Mouse (Mus musculus): ENCODE data around the gene Swsap1.

Gene Swsap1

DNA sequence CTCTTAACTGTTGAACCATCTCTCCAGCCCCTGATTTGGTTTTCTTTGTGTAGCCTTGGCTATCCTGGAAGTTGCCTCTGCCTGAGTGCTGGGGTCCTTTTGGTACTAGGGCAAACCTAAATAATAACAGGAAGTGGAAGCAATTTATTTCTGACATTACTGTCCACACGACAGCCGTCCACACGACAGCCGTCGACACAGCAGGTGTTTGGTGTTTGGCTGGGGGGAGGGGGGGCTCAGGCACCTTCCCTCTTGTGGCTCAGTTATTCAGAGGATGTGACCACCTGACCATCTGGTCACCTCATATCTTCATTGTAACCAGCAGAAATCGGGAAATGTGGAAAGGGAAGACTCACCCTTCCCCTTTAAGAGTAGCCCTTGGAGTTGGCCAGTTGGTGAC, 13.3 kb downstream of the Swsap1 start:
- DNase-seq (ENCODE audit: low spot score) = no peak

DNA sequence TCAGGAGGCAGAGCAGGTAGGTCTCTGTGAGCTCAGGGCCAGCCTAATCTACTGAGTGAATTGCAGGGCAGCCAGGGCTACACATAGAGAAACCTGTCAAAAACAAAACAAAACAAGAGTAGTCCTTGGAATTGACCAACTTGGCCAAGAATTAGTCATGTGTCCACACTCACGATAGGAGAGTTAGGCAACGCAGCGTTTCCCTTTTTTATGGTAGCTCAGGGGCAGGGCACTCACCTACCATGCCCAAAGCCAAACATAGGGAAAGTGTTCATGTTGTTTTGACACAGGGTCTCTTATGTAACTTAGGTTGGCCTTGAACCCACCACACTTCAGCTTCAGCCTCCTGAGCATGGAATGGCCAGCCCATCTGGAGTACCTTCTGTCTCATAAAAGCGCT, 13.7 kb downstream of the Swsap1 start:
- DNase-seq (ENCODE audit: low spot score) = no peak

DNA sequence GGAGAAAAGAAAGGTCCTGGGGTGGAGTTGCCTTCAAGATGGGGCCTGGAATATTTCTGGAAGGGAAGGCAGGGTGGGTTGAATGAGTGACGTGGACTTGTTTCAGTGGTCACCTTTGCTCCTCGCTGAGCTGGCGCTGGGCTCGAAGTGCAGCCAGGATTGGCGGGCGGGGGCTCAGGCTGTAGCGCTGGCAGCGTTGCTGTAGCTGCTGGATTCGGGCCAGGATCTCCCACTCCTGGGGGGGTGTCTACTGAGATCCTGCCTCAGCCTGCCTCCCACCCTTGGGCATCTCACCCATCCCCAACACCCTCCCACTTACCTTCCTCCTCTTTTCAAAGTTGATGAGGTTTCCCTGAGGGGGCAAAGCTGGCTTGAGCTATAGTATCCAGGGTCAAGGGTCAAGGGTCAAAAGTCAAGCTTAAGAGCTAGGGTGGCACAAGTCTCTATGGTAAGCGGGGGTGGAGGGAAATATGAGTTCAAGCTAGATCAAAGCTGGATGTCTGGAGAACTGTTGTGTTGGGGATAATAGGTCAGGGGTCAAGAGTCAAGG, 21.1 kb downstream of the Swsap1 start:
- DNase-seq (ENCODE audit: low spot score) = no peak

DNA sequence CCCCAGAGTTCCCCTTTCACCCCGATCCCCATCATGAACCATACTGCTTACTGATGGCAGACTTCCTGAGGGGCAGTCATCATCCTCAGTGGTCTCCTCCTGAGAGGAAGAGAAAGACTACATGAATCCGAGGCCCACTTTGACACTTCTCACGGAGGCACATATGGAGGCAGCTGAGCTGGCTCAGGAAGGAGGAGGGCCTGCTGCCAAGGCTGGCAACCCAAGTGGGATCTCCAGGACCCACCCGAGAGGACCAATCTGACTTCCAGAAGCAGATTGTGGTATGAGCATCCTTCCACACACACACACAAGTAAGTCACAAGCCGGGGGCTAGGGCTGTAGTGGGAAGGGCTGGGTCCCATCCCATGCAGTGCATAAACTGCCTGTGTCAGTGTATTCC, 21.8 kb downstream of the Swsap1 start:
- DNase-seq (ENCODE audit: low spot score) = no peak

DNA sequence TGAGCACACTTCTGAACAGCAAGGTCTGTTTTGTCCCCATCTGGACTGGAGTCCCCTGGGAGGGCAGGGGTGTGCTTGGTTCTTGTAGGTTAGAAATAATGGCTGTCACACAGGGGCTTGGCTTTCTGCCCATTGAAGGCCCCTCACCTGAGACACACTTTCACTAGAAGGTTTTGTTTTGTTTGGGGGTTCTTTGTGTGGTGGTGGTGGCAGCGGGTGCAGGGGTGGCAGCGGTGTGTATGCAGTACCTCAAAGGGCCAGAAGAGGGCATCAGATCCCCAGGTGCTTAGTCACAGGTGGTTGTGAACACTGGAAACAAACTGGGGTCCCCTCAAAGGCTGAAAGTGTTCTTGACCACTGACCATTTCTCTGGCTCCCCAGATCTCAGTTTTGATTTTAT, 22.4 kb downstream of the Swsap1 start:
- peak; percentile 54 for DNase-seq (ENCODE audit: low spot score)

DNA sequence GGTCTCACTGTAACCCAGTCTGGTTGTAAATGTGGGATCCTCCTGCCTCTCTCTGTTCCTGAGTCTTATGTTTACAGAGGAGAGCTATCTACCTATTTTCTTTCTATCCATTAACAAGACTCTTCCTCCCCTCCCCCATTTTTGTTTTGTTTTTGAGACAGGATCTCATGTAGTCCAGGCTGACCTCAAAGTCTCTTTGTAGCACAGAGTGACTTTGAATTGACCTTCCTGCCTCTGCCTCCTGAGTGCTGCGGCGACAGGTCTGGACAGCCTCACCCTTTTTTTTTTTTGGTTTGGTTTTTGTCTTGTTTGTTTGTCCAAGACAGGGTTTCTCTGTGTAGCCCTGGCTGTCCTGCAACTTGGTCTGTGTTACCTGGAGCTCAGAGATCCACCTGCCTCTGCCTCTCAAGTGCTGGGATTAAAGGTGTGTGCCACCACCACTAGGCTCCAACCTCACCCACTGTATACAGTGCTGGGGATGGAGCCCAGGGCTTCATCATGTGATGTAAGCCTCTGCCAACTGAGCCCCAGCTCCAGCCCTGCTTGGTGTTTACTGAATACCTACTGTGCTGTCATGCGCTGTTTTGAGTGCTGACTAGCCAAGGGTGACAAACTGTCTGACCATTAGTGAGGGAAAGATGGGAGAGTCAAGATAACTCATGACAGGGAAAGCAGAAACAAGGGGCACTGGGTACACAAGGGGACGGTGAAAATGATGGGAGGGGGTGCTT, 23.0 kb downstream of the Swsap1 start:
- no peak for DNase-seq (ENCODE audit: low spot score)

DNA sequence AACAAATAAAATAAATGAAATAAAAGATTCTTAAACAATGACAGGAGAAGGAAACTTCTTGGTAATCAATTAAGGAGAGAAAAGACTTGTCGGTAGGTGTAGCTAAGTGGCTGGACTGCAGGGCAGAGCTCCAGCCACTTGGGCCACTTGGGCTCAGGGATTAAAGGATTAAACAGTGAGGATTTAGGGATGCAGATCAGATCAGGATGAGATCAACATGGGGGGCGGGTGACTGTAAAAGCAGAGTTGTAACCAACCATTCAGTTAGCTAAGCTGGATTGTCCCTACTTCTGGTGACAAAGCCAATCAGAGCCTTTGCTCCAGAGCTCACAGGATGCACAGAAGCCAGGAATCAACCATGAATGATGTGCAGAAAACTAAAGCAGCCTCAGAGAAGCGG, 28.4 kb downstream of the Swsap1 start:
- DNase-seq (ENCODE audit: low spot score) = peak; percentile 53

DNA sequence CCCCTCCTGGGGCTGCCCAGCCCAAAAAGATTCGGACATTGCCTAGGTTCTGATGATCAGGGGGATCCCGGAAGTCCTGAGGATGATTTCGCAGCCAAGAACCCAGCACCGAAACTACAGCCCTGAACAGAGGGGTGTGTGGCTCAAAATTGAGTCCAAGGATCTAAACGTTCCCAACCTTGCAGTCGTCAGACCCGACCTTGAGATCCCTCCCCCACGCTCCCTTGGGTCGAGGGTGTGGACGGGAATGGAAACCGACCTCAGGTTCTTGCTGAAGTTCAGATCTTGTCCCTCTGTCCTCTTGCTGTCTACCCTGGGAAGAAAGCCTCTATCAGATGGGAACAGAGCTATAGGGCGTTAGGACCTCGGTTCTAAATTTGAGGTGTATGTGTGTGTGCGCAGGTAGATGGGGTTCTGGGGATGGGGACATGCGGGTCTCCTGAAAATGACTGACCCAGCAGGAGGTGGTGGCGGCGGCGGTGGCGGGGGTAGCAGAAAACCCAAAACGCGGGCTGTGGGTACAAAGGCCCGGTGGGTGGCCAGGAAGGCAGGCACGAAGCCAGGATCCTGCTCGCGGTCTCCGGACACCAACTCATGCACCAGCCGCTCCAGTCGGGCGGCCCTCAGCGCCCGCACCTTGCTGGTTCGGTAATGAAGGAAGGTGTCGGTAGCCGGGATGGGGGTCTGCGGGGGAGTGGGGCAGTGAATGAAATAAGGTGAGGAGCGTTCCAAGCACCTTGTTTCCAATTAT, 32.2 kb downstream of the Swsap1 start:
- DNase-seq (ENCODE audit: low spot score) = no peak

DNA sequence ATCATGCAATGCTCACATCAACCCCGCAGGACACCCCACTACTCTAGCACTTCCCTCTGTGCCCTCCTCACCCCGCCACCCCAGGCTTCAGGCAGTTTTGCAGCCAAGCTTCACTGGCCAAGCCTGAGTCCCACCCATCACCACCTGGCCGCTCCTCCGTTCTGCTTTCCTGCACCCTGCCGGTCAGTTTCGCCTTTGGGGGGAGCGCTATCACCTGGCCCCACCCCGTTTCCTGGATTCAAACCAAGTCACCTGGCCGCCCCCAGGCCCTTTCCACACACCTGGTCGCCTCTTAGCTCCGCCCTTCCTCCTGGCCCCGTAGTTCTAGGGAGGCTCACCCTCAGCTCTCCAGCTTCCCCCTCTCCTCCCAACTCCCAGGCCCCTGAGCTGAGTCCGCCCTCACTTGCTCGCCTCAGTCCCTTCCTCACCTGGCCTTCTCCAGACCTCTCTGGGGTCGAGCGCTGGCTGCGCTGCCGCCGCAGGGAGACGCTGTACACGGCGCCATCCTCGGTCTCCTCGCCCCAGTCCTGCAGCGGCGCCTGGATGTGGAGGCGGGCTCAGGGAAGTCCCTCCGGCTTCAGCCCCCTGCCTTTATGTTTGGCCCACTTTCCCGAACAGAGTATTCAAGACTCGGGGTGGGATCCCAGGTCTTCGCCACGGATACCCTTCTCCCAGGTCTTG, 33.0 kb downstream of the Swsap1 start:
- peak; percentile 49 for DNase-seq (ENCODE audit: low spot score)

DNA sequence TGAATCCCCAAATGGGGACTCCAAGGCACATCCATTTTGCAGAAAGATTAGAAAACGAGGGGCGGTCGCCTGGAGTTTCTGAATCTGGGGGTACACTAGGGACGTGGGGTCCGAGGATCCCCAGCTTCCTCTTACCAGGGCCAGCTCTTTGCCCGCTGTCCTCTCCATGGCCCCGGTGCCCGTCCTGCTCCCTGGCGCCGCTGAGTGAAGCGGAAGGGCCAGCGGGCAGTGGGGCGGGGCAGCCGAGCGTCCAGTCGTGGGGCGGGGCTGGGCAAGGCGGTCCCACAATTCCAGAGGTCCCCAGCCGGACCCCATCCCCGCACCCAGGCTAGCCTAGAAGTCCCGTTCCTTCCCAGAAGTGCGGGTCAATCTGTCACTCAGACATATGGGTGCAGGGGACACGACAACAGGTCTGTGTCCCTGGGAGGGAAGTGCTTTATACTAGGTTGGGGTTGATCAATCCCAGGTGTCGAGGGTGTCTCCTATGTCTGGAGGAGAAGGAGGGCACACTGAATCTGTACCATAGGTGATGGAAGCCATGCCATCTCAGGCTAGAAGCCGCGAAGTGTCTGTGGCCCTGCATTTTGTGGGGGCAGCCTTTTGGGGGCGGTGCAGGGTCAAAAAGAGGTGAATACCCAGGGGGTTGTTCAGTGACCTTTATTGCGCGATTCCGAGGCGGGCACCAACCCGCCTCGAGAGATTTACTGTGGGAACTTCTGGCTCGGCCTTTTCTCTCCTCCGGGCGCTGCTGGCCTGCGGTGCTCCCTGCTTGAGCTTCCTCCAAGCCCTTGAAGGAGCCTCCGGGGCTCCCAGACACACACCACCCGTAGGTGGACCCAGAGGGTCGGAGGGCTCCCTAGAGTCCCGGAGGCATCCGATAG, 33.9 kb downstream of the Swsap1 start, which contains the start of gene Rgl3:
Gene Rgl3, minus strand, starts transcription at position 217 of the 881 bp plus-strand sequence.
- peak; percentile 68 for DNase-seq (ENCODE audit: low spot score)

DNA sequence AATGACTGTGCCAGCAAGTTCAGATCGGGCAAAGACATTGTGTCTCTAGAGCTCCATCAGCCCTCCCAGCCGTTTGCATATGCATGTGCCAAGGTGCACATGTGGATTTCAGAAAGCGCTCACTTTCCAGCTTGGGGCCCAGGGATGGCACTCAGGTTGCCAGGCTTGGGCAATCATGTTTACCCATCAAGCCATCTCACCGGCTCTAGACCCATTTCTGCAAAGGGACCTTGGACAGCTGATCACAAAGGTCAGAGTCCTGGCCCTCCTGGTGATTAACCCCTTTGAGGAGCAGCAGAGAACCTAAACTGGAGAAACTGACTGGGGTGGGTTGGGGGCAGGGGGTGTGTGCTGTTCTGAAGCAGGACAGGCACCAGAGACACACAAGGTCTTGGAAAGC, 36.7 kb downstream of the Swsap1 start:
- DNase-seq (ENCODE audit: low spot score) = no peak

DNA sequence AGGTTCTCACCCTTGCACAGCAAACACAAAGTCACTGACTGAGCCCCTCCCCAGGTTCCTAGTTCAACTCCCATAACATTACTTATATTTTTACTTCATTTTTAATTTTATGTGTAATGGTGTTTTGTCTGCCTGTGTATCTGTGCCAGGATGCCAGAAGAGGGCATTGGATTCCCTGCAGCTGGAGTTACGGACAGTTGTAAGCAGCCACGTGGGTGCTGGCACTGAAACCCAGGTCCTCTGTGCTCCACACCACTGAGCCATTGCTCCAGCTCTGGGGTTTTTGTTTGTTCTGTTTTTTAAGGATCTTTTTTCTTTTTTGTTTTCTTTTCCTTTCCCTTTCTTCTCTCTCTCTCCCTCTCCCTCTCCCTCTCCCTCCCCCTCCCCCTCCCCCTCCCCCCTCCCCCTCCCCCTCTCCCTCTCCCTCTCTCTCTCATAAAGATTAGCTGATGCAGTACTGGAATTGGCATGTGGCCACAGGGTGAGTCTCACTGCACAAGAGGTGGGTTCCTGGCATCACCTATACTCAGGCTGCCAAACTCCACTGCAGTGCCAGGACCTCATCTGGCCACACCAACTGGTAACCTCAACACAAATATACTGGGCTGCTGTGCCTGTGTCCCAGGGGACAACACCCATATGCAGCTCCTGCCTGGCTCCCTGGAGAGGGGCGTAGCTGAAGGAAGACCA, 40.8 kb downstream of the Swsap1 start:
- no peak for DNase-seq (ENCODE audit: low spot score)

DNA sequence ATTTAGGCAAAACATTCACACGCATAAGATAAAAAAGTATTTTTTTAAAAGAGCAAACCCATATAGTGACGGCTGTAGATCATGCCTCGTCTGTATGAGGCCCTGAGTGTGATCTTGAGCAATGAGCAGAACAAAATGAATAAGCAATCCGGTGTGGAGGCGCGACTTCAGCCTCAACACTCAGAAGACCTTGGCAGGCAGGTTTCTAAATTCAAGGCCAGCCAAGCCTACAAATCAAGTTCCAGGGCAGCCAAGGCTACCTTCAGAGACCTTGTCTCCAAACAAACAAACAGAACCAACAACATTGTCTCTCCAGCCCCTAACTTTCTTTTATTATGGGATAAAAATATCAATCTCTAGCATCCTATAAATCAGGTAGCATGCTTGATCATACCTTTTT, 44.7 kb downstream of the Swsap1 start:
- DNase-seq (ENCODE audit: low spot score) = no peak

DNA sequence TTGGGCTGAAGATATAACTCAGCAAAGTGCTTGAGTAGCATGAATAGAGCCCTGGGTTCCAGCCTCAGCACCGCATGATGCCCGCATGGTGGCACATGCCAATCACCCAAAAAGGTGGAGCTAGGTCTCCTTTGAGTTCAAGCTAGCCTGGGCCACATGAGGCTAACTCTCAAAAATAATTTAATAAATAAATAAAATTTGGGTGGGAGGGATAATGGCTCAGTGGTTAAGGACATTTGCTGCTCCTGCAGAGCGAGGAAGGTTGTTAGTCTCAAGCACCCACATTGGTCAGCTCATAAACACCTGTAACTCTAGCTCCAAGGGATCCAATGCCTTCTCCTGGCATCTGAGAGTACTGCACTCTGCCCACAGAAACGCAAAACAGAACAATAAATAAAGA, 46.1 kb downstream of the Swsap1 start:
- DNase-seq (ENCODE audit: low spot score) = no peak

DNA sequence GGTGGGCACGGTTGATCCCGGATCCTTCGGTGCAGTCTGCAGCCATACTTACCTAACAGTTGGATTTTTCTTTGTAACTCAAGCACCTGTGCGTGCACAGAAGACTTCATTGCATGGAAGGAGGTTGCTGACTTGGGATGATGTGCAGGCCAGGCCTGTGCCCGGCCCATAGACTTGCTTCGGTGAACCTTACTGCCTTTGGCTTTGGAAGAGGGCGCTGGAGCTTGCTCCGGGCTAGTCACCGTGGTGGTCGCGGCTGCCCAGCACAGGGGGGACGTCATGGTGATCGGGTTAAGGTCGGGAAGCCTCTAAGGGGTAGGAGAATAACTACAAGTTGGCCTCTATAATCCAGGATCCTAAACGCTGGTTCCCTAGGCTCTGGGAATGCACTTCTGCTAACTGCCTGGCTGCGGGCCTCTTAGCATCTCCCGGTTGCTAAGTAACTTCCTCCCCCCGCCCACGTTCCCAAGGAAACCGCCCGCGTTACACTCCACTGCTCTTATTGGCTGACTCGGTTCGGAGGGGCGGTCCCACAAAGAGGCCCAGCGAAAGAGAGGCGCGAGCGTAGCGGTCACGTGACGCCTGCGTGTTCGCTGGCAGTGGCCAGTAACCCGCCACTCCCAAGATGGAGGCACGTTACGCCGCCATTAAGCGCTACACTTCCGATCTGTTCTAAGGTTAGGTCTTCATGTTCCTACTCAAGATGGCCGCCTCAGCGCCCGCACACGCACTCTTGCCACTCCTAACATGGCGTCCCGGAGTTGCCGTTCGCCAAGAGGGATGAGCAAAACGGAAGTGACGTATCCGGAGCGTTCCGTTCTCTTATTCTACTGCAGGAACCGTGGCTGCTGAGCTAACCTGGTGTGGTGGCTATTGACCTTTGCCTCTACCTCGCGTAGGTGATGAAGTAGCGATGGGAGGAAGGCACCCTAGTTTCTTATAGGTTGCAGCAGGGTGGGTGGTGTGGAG, 46.9 kb downstream of the Swsap1 start, which contains the start of the genes Ccdc151 and Prkcsh:
Gene Ccdc151, minus strand, starts transcription at position 441 of the 969 bp plus-strand sequence.
Gene Prkcsh, plus strand, starts transcription at position 613 of the 969 bp plus-strand sequence.
- peak; percentile 99 for DNase-seq (ENCODE audit: low spot score)

DNA sequence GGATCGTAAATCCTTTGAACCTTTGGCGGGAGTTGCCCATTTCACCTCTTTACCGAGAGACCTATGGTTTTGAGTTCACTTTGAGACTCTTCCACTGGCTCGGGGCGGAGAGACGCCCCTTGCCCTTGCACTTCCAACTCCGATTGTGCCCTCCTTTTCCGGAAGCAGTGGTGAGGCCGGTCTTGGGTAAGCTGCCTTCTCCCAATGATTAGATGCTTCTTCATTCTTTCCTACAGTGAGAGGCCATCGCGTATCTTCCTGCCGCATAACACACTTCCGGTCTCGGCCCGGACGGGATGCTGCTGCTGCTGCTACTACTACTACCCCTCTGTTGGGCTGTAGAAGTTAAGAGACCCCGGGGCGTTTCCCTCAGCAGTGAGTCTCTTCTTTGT, 47.6 kb downstream of the Swsap1 start:
- no peak for DNase-seq (ENCODE audit: low spot score)

DNA sequence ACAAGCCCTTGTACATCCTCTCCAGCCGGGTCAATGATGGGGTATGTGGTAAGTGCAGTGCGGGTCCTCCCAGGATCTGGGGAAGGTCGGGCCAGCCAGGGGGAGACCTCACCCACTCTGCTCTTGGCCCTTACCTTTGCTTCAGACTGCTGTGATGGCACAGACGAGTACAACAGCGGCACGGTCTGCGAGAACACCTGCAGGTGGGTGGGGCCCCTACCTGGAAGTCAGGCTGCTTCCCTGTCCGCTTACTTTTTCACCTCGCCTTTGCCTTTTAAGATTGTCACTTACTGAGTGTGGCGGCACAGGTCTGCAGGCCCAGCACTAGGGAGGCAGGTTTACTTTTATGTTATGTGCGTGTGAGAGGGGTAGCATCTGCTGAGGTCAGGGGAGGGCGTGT, 49.0 kb downstream of the Swsap1 start:
- no peak for DNase-seq (ENCODE audit: low spot score)

Measured in retina, embryonic 14.5 days (tissue).